Mouse (Mus musculus): Measurements from ENCODE around the gene Cps1. TPM values are rescaled to one million over a fixed set of nuclear protein-coding genes. Genes with fewer than 3 reads are reported as not detected.

Cps1 gene
- polyA plus RNA-seq, 1 experiment = not detected

DNA sequence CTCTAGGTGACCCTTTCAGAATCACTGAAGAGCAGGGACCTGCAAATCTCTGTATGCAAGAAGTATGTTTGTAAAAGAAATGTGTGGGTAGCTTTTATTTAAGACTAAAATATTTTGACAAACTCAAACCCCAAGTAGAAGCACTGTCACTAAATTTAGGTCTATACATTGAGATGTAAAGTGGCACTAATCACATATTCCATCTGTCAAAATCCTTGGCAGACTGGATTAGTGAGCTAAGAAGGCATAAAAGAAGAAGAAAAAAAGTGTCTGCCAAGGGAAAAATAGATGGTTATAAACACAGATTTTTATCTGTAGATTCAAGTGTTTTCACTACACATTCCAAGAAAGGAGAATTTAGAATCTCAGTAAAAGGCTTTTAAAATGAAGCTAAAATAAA lies 145.6 kb downstream of the Cps1 start:
- Histone ChIP-seq H3K4me3 (ENCODE audit: insufficient read depth, low read depth, low read length) (no peak overlapping the region), H3K27ac (ENCODE audit: insufficient read depth, low read depth, low read length) (no peak overlapping the region), H3K4me1 (ENCODE audit: control insufficient read depth, insufficient read depth, low read length) (no peaks in the 10 kb centered on the region)
- no peak for TF ChIP-seq CTCF (IDR thresholded peaks at IDR 0.05; ENCODE audit: insufficient read depth, low read depth, low read length)
- no peak for TF ChIP-seq POLR2A (IDR thresholded peaks at IDR 0.05; ENCODE audit: insufficient read depth, low read depth, low read length)

DNA sequence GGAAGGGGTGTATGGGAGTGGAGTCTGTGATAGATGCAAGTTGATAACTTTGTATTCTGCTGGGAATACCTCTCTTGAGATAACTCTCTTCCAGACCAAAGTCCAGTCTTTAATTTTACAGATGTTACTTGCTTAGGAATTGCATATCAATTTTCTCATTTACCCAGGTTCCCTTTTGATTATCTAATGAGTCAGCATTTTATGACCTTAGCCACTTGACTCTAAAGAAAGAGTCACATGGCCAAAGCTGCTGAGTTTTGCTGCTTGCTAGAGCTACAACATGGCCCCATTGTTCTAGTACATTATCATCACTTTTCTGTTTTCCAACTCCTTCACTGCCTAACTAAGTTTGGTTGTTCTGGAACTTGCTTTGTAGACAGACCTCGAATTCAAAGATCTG lies 153.4 kb downstream of the Cps1 start:
- 95% methylated on average over 1 of the region's 1 CpGs for WGBS
- H3K4me1 ChIP-seq (ENCODE audit: control insufficient read depth, insufficient read depth, low read length) = no peaks in the 10 kb centered on the region
- TF ChIP-seq CTCF (IDR thresholded peaks at IDR 0.05; ENCODE audit: insufficient read depth, low read depth, low read length) = no peak
- no peak for TF ChIP-seq POLR2A (IDR thresholded peaks at IDR 0.05; ENCODE audit: insufficient read depth, low read depth, low read length)

More for the DNA sequence above, 153.4 kb downstream of the Cps1 start:
- no peak overlapping the region for H3K4me3 ChIP-seq (ENCODE audit: insufficient read depth, low read depth, low read length)
- no peak overlapping the region for H3K27ac ChIP-seq (ENCODE audit: insufficient read depth, low read depth, low read length)

Other genes with a start within 250 kb of the Cps1 start
- not detected in 2 replicates for gene Myl1, start 177.6 kb upstream of the Cps1 start, polyA plus RNA-seq (2012; ENCODE audit: insufficient read depth, insufficient read length, low replicate concordance, missing spikeins)
- not detected in 2 replicates for gene Lancl1, start 84.2 kb upstream of the Cps1 start, polyA plus RNA-seq (2012; ENCODE audit: insufficient read depth, insufficient read length, low replicate concordance, missing spikeins)